Mouse (Mus musculus) midbrain, embryonic 16.5 days (tissue): Measurements from ENCODE around the gene Hoxd1. TPM values are rescaled to one million over a fixed set of nuclear protein-coding genes. Genes with fewer than 3 reads are reported as not detected.

Experiments
- ATAC-seq: fragments of 200-750 bp; cut with Nextera tagmentation; 2 replicates; pipeline ENCODE4 v1.8.0; 2017; ENCODE audit warnings: moderate TSS enrichment
- H3K27ac ChIP-seq: fragments of 300-500 bp; sonication (generic); 2 replicates; pipeline ENCODE4 v1.5.1; 2014; ENCODE audit warnings: mild to moderate bottlenecking, low read length, mixed read lengths
- H3K27me3 ChIP-seq: fragments of 300-500 bp; sonication (generic); 2 replicates; pipeline ENCODE4 v1.6.1; 2014; ENCODE audit warnings: low read depth, low read length, mixed read lengths; ENCODE audit not compliant: control insufficient read depth, insufficient read depth
- H3K36me3 ChIP-seq: fragments of 300-500 bp; sonication (generic); 2 replicates; pipeline ENCODE4 v1.6.1; 2014; ENCODE audit warnings: mild to moderate bottlenecking, low read length, moderate library complexity, mixed read lengths; ENCODE audit not compliant: control insufficient read depth, insufficient read depth
- H3K4me1 ChIP-seq: fragments of 300-500 bp; sonication (generic); 2 replicates; pipeline ENCODE4 v1.6.1; 2014; ENCODE audit warnings: mild to moderate bottlenecking, low read length, mixed read lengths; ENCODE audit not compliant: control insufficient read depth, insufficient read depth
- H3K4me2 ChIP-seq: fragments of 300-500 bp; sonication (generic); 2 replicates; pipeline ENCODE4 v1.6.1; 2014; ENCODE audit warnings: mild to moderate bottlenecking, low read length, mixed read lengths
- H3K4me3 ChIP-seq: fragments of 300-500 bp; sonication (generic); 2 replicates; pipeline ENCODE4 v1.5.1; 2014; ENCODE audit warnings: low read depth, mild to moderate bottlenecking, low read length, moderate library complexity, mixed read lengths
- H3K9ac ChIP-seq: fragments of 300-500 bp; sonication (generic); 2 replicates; pipeline ENCODE4 v1.6.1; 2014; ENCODE audit warnings: low read depth, low read length, mixed read lengths
- H3K9me3 ChIP-seq: fragments of 300-500 bp; sonication (generic); replicated peaks from 2 replicates; pipeline ENCODE4 v1.6.1; 2014; ENCODE audit warnings: mild to moderate bottlenecking, low read length, mixed read lengths; ENCODE audit not compliant: control insufficient read depth, poor library complexity, severe bottlenecking
- WGBS: fragments of 180-500 bp; shearing (Covaris S2); extraction: QIAGEN DNeasy Blood & Tissue Kit; methylation state at CpG from one replicate; pipeline ENCODE4 v1.1.7; 2014; 5-methylcytosine and 5-hydroxymethylcytosine counted together
- microRNA counts: library from miRNA; unstranded; fragments of <30 nt; microRNA quantifications from one replicate; lab custom pipeline; 2016
- microRNA-seq: library from miRNA; unstranded; fragments of <30 nt; microRNA quantifications from one replicate; pipeline ENCODE4, GENCODE M21; 2017
- polyA plus RNA-seq: library from polyadenylated mRNA; unstranded; fragments of >200 nt; fragmentation: Nextera tagmentation; extraction: Ambion mirVana; gene quantifications from 2 replicates; pipeline ENCODE4 v1.2.1, GENCODE M21; 2015

The Hoxd1 gene
- polyA plus RNA-seq, 1 experiment from 2014 or later = not detected

GRCm38 (mm10) chr2:74777536-74778275, 14.9 kb downstream of the Hoxd1 start:
- no peak overlapping the region for H3K9ac ChIP-seq
- no peak overlapping the region for H3K4me3 ChIP-seq
- 74% methylated on average over 13 of the region's 13 CpGs for WGBS
- H3K9me3 ChIP-seq = no peaks in the 10 kb centered on the region
- no peak for ATAC-seq
- H3K4me2 ChIP-seq = no peak overlapping the region
- H3K36me3 ChIP-seq = no peaks in the 10 kb centered on the region
- no peak overlapping the region for H3K27ac ChIP-seq
- H3K27me3 ChIP-seq = no peaks in the 10 kb centered on the region
- no peaks in the 10 kb centered on the region for H3K4me1 ChIP-seq

GRCm38 (mm10) chr2:74781386-74781785, 18.6 kb downstream of the Hoxd1 start:
- no peak overlapping the region for H3K4me3 ChIP-seq
- WGBS = 93% methylated on average over 5 of the region's 5 CpGs
- no peaks in the 10 kb centered on the region for H3K9me3 ChIP-seq
- H3K4me2 ChIP-seq = no peak overlapping the region
- no peak for ATAC-seq
- H3K36me3 ChIP-seq = no peaks in the 10 kb centered on the region
- no peak overlapping the region for H3K27ac ChIP-seq
- H3K4me1 ChIP-seq = no peaks in the 10 kb centered on the region
- no peak overlapping the region for H3K9ac ChIP-seq
- no peaks in the 10 kb centered on the region for H3K27me3 ChIP-seq

- no peak overlapping the region for H3K9ac ChIP-seq
- H3K36me3 ChIP-seq = no peaks in the 10 kb centered on the region
- no peaks in the 10 kb centered on the region for H3K4me1 ChIP-seq
- H3K4me2 ChIP-seq = no peak overlapping the region
- ATAC-seq = no peak
- no peaks in the 10 kb centered on the region for H3K9me3 ChIP-seq
- no peak overlapping the region for H3K27ac ChIP-seq
- H3K4me3 ChIP-seq = no peak overlapping the region
- WGBS = 67% methylated on average over 7 of the region's 7 CpGs
- no peaks in the 10 kb centered on the region for H3K27me3 ChIP-seq
Observed at GRCm38 (mm10) chr2:74795531-74795930, 32.8 kb downstream of the Hoxd1 start.

GRCm38 (mm10) chr2:74808431-74808830, 45.7 kb downstream of the Hoxd1 start:
- H3K27ac ChIP-seq = no peak overlapping the region
- no peaks in the 10 kb centered on the region for H3K36me3 ChIP-seq
- no peak overlapping the region for H3K9ac ChIP-seq
- no peak overlapping the region for H3K4me3 ChIP-seq
- H3K27me3 ChIP-seq = no peaks in the 10 kb centered on the region
- 84% methylated on average over 5 of the region's 5 CpGs for WGBS
- ATAC-seq = no peak
- no peak overlapping the region for H3K4me2 ChIP-seq
- no peaks in the 10 kb centered on the region for H3K4me1 ChIP-seq
- H3K9me3 ChIP-seq = no peaks in the 10 kb centered on the region

MicroRNAs encoded within 50 kb of the gene (microRNA counts, 519-probe panel; counts per million panel counts)
- microRNA mmu-miR-10b (lab: Ali Mortazavi, UCI) = 870 counts per million, percentile 21 among the panel's probes with 10 or more counts

Small RNAs within 50 kb of the gene (microRNA-seq; reads per million reads assigned to microRNA genes)
- gene Mir10b = 451 reads per million, percentile 71 among the genes with 10 or more reads in this experiment

Other genes starting within 250 kb of the Hoxd1 start
- gene Lnpk, start 183.5 kb upstream of the Hoxd1 start, polyA plus RNA-seq = 52.0 and 55.2 TPM in 2 replicates
- gene Evx2, start 103.4 kb upstream of the Hoxd1 start, polyA plus RNA-seq = 0.21 and 0.42 TPM in 2 replicates
- not detected in 2 replicates for gene Hoxd13, start 94.7 kb upstream of the Hoxd1 start, polyA plus RNA-seq
- not detected in 2 replicates for gene Hoxd12, start 88.0 kb upstream of the Hoxd1 start, polyA plus RNA-seq
- gene Hoxd11, start 83.4 kb upstream of the Hoxd1 start, polyA plus RNA-seq = not detected in 2 replicates
- not detected in 2 replicates for gene Hoxd10, start 71.1 kb upstream of the Hoxd1 start, polyA plus RNA-seq
- not detected in 2 replicates for gene Hoxd9, start 65.3 kb upstream of the Hoxd1 start, polyA plus RNA-seq
- gene Hoxd8, start 58.4 kb upstream of the Hoxd1 start, polyA plus RNA-seq = not detected in 2 replicates
- gene Hoxd3, start 51.1 kb upstream of the Hoxd1 start, polyA plus RNA-seq = 0.17 TPM in 1 of 2 replicates, not detected in the other
- not detected in 2 replicates for gene Hoxd4, start 51.1 kb upstream of the Hoxd1 start, polyA plus RNA-seq
- gene Gm28230, start 36.3 kb upstream of the Hoxd1 start, polyA plus RNA-seq = not detected in 2 replicates
- gene Mtx2, start 62.8 kb downstream of the Hoxd1 start, polyA plus RNA-seq = 155 and 158 TPM in 2 replicates